Mouse (Mus musculus) midbrain, embryonic 16.5 days (tissue): ENCODE results near the gene Tspear. TPM values are rescaled to one million over a fixed set of nuclear protein-coding genes. Genes with fewer than 3 reads are reported as not detected.

Source experiments
- ATAC-seq: fragments of 200-750 bp; cut with Nextera tagmentation; 2 replicates; pipeline ENCODE4 v1.8.0; 2017; ENCODE audit warnings: moderate TSS enrichment
- H3K27ac ChIP-seq: fragments of 300-500 bp; sonication (generic); 2 replicates; pipeline ENCODE4 v1.5.1; 2014; ENCODE audit warnings: mild to moderate bottlenecking, low read length, mixed read lengths
- H3K27me3 ChIP-seq: fragments of 300-500 bp; sonication (generic); 2 replicates; pipeline ENCODE4 v1.6.1; 2014; ENCODE audit warnings: low read depth, low read length, mixed read lengths; ENCODE audit not compliant: control insufficient read depth, insufficient read depth
- H3K36me3 ChIP-seq: fragments of 300-500 bp; sonication (generic); 2 replicates; pipeline ENCODE4 v1.6.1; 2014; ENCODE audit warnings: mild to moderate bottlenecking, low read length, moderate library complexity, mixed read lengths; ENCODE audit not compliant: control insufficient read depth, insufficient read depth
- H3K4me1 ChIP-seq: fragments of 300-500 bp; sonication (generic); 2 replicates; pipeline ENCODE4 v1.6.1; 2014; ENCODE audit warnings: mild to moderate bottlenecking, low read length, mixed read lengths; ENCODE audit not compliant: control insufficient read depth, insufficient read depth
- H3K4me2 ChIP-seq: fragments of 300-500 bp; sonication (generic); 2 replicates; pipeline ENCODE4 v1.6.1; 2014; ENCODE audit warnings: mild to moderate bottlenecking, low read length, mixed read lengths
- H3K4me3 ChIP-seq: fragments of 300-500 bp; sonication (generic); 2 replicates; pipeline ENCODE4 v1.5.1; 2014; ENCODE audit warnings: low read depth, mild to moderate bottlenecking, low read length, moderate library complexity, mixed read lengths
- H3K9ac ChIP-seq: fragments of 300-500 bp; sonication (generic); 2 replicates; pipeline ENCODE4 v1.6.1; 2014; ENCODE audit warnings: low read depth, low read length, mixed read lengths
- H3K9me3 ChIP-seq: fragments of 300-500 bp; sonication (generic); replicated peaks from 2 replicates; pipeline ENCODE4 v1.6.1; 2014; ENCODE audit warnings: mild to moderate bottlenecking, low read length, mixed read lengths; ENCODE audit not compliant: control insufficient read depth, poor library complexity, severe bottlenecking
- WGBS: fragments of 180-500 bp; shearing (Covaris S2); extraction: QIAGEN DNeasy Blood & Tissue Kit; methylation state at CpG from one replicate; pipeline ENCODE4 v1.1.7; 2014; 5-methylcytosine and 5-hydroxymethylcytosine counted together
- polyA plus RNA-seq: library from polyadenylated mRNA; unstranded; fragments of >200 nt; fragmentation: Nextera tagmentation; extraction: Ambion mirVana; gene quantifications from 2 replicates; pipeline ENCODE4 v1.2.1, GENCODE M21; 2015

Tspear gene
- polyA plus RNA-seq, 1 experiment from 2014 or later: 1.6 TPM

DNA sequence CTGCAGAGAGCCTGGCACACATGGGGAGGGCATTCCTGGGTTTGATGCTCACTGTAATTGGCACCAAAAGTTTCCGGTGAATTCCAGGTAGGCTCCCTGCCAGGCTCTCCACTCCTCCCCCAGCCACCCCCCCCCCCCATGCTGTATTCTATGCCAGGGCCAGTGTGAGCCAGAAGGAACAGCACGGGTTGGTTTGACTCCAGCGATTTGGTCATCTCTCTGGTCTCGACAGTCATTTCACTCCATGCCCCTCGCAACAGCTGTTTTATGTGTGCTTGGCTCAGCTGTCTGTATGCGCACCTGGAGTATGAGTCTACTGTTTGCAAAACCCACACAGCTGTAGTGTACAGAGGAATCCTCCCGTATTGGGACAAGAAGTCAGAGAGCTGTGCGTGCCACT is 20.0 kb upstream of the Tspear start:
- Histone ChIP-seq H3K4me2 (no peak overlapping the region), H3K36me3 (no peaks in the 10 kb centered on the region), H3K4me3 (no peak overlapping the region), H3K27ac (no peak overlapping the region), H3K27me3 (no peaks in the 10 kb centered on the region), H3K9me3 (no peaks in the 10 kb centered on the region), H3K4me1 (no peaks in the 10 kb centered on the region), H3K9ac (no peak overlapping the region)
- WGBS: 78% methylated on average over 8 of the region's 8 CpGs
- no peak for ATAC-seq

DNA sequence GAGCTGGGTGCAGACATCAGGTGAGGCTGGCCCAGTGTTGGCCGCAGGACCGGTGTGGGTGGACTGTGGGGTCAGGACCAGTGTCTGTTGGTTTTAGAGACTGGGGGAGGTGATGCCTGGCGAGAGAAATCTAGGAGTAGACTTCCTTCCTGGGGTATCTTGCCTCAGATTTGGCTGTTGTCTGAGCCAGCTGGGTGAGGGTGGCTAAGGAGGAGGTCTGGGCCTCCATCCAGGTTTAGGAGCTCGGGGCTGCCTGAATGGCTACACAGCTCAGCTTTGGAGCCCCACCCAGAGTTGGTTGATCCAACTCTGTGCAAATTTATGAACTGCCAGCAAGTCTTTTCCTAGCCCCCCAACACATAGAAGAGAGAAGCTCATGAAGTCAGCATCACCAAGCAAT is 19.0 kb upstream of the Tspear start:
- Histone ChIP-seq H3K27me3 (no peaks in the 10 kb centered on the region), H3K36me3 (no peaks in the 10 kb centered on the region), H3K4me3 (no peak overlapping the region), H3K4me2 (no peak overlapping the region), H3K9me3 (no peaks in the 10 kb centered on the region), H3K9ac (no peak overlapping the region), H3K27ac (no peak overlapping the region), H3K4me1 (no peaks in the 10 kb centered on the region)
- no peak for ATAC-seq
- WGBS: 86% methylated on average over 4 of the region's 4 CpGs

DNA sequence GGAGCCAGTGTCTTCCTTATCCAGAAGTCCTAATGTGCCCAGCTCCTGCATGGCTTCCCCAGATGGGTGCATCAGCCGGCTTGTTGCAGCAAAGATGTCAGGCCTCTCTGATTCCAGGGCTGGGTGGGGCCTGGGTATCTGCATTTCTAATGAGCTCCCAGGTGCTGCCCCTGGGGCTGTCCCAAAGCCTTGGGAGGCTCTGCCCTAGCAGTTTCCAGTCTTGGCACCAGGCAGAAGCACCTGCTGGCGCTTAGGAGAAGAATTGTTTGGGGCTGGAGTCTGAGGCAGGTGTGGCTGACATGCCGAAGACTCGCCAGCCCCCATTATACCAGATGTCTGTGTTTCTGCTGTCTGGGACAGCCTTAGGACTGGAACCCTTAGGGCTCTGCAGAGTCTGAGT is 15.7 kb upstream of the Tspear start:
- no peak overlapping the region for H3K9ac ChIP-seq
- no peaks in the 10 kb centered on the region for H3K9me3 ChIP-seq
- no peaks in the 10 kb centered on the region for H3K27me3 ChIP-seq
- H3K36me3 ChIP-seq: no peaks in the 10 kb centered on the region
- no peak overlapping the region for H3K4me3 ChIP-seq
- no peak overlapping the region for H3K27ac ChIP-seq
- no peak overlapping the region for H3K4me2 ChIP-seq
- ATAC-seq: no peak
- no peaks in the 10 kb centered on the region for H3K4me1 ChIP-seq
- WGBS: 74% methylated on average over 4 of the region's 4 CpGs

DNA sequence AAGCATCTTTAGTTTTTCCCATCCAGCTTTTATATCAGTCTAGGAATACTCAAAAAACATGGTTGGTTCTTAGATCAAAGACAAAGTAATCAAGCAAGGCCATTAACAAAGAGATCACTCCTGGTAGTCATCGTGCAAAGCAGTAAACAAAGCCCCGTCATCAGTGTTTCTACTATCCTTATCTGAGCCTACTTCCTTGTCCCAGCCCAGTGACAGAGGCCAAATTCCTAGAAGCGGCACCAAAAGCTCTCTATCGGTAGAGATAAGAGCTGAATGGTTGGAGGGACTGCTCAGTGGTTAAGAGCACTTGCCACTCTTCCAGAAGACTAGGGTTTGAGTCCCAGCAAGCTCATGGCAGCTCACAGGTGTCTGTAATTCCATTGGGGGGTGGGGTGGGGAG is 14.8 kb upstream of the Tspear start:
- no peaks in the 10 kb centered on the region for H3K4me1 ChIP-seq
- no peaks in the 10 kb centered on the region for H3K36me3 ChIP-seq
- H3K4me2 ChIP-seq: no peak overlapping the region
- H3K27me3 ChIP-seq: 0 out of 2 replicates have a peak, but pooled peaks cover 2% of the 10 kb centered on the region
- H3K27ac ChIP-seq: no peak overlapping the region
- ATAC-seq: no peak
- H3K9ac ChIP-seq: no peak overlapping the region
- 89% methylated on average over 4 of the region's 4 CpGs for WGBS
- H3K9me3 ChIP-seq: no peaks in the 10 kb centered on the region
- H3K4me3 ChIP-seq: no peak overlapping the region

- no peak for ATAC-seq
- Histone ChIP-seq H3K4me1 (peaks cover 9% of the 10 kb centered on the region), H3K9ac (no peak overlapping the region), H3K4me3 (no peak overlapping the region), H3K36me3 (no peaks in the 10 kb centered on the region), H3K4me2 (no peak overlapping the region), H3K27ac (no peak overlapping the region), H3K9me3 (no peaks in the 10 kb centered on the region), H3K27me3 (peaks cover 18% of the 10 kb centered on the region)
- WGBS: 57% methylated on average over 13 of the region's 13 CpGs
These were observed 12.6 kb upstream of the Tspear start for GRCm38 (mm10) chr10:77673765-77674164.

- no peak; the same call in 1 of the 2 replicates for ATAC-seq
- WGBS: 0% methylated on average over 35 of the region's 35 CpGs
- H3K9ac ChIP-seq: peak overlapping the region; percentile 47
These were observed 8.8 kb upstream of the Tspear start for GRCm38 (mm10) chr10:77677562-77677961.

GRCm38 (mm10) chr10:77682994-77683393 is 3.4 kb upstream of the Tspear start:
- no peak for ATAC-seq
- Histone ChIP-seq H3K27ac (no peak overlapping the region), H3K9ac (no peak overlapping the region), H3K4me1 (peaks cover 6% of the 10 kb centered on the region; the same call in 1 of the 2 replicates), H3K4me3 (no peak overlapping the region), H3K36me3 (no peaks in the 10 kb centered on the region), H3K9me3 (no peaks in the 10 kb centered on the region), H3K4me2 (no peak overlapping the region), H3K27me3 (peaks cover 23% of the 10 kb centered on the region)
- 75% methylated on average over 7 of the region's 7 CpGs for WGBS

More at GRCm38 (mm10) chr10:77677562-77677961, 8.8 kb upstream of the Tspear start:
- Histone ChIP-seq H3K27me3 (peaks cover 18% of the 10 kb centered on the region), H3K36me3 (no peaks in the 10 kb centered on the region), H3K4me3 (peak overlapping the region; percentile 35), H3K4me1 (peaks cover 9% of the 10 kb centered on the region), H3K9me3 (no peaks in the 10 kb centered on the region), H3K27ac (no peak overlapping the region), H3K4me2 (peak overlapping the region; percentile 88)

DNA sequence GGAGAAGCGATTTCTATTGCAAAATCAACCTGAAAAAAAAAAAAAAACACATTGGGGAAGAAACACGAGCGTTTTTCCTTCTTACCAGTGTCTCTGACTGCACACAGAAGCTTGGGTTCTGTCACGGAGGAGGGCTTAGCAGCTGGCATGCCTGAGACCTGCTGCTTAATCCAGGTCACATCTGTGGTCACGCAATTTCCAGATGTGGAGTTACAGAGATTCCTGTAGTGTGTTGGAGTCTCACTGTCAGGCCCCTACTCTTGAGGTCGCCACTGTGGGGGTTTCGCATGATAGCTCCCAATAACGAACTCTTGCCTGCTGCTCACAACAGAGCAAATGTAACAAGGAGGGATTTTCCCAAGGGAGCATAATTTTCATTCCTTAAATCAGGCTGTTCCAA is 2.2 kb upstream of the Tspear start:
- Histone ChIP-seq H3K36me3 (no peaks in the 10 kb centered on the region), H3K9ac (no peak overlapping the region), H3K9me3 (no peaks in the 10 kb centered on the region), H3K4me3 (no peak overlapping the region), H3K4me1 (peaks cover 6% of the 10 kb centered on the region; the same call in 1 of the 2 replicates), H3K27me3 (peaks cover 17% of the 10 kb centered on the region), H3K27ac (no peak overlapping the region), H3K4me2 (no peak overlapping the region)
- no peak for ATAC-seq
- 31% methylated on average over 8 of the region's 8 CpGs for WGBS

DNA sequence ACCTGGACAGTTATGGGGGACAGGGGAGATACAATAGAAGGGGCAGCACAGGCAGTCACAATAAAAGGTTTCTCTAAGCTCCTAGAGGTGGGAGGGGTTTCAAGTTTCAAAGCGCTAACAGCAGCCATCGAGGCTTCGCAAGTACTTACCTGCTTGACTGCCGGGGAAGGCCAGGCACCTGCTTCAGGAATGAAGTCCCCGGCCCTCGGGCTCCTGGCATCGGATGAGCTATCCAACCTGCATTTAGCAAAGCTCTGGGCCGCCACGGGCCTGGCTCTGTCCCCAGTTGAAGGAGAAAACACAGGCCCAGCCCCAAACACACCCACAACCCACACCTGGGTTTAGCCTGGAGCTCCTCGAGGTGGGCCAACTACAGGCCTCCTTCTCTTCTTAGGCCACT is 652 bp downstream of the Tspear start:
- no peaks in the 10 kb centered on the region for H3K9me3 ChIP-seq
- H3K36me3 ChIP-seq: no peaks in the 10 kb centered on the region
- peaks cover 9% of the 10 kb centered on the region; the same call in 1 of the 2 replicates for H3K4me1 ChIP-seq
- no peak overlapping the region for H3K4me2 ChIP-seq
- no peak overlapping the region for H3K9ac ChIP-seq
- no peak overlapping the region for H3K27ac ChIP-seq
- peaks cover 17% of the 10 kb centered on the region for H3K27me3 ChIP-seq
- ATAC-seq: no peak
- 36% methylated on average over 10 of the region's 10 CpGs for WGBS
- no peak overlapping the region for H3K4me3 ChIP-seq
